Mouse (Mus musculus) MEL (cell line): ENCODE measurements around the gene Aaed1. TPM values are rescaled to one million over a fixed set of nuclear protein-coding genes. Genes with fewer than 3 reads are reported as not detected.

Experiments
- DNase-seq: peaks from one replicate; pipeline ENCODE4 v3.0.0; 2011; ENCODE audit warnings: low read depth, low spot score
- H3K27ac ChIP-seq: 2 replicates; pipeline ENCODE4 v1.5.1; 2012; ENCODE audit warnings: low read depth, mild to moderate bottlenecking, control low read depth, low read length, moderate library complexity; ENCODE audit not compliant: control insufficient read depth
- H3K27me3 ChIP-seq, 2 experiments: fragments of 150-350 bp in 1 of 2; sonication (generic) in 1 of 2; 2 replicates each; pipeline ENCODE4 v1.6.1; 2012; ENCODE audit warnings: low read length in 2 of 2, mild to moderate bottlenecking in 2 of 2, improper control_type of control experiment in 1 of 2, moderate library complexity in 1 of 2; ENCODE audit not compliant: insufficient read depth in 2 of 2, control insufficient read depth in 1 of 2
- H3K36me3 ChIP-seq, 2 experiments: 2 replicates each; pipeline ENCODE4 v1.6.1; 2012 to 2014; ENCODE audit warnings: low read length in 2 of 2, improper control_type of control experiment in 1 of 2, inconsistent platforms in 1 of 2, mild to moderate bottlenecking in 1 of 2; ENCODE audit not compliant: insufficient read depth in 2 of 2, control insufficient read depth in 1 of 2
- H3K4me1 ChIP-seq, 2 experiments: fragments of 150-350 bp in 1 of 2; sonication (generic) in 1 of 2; 2 replicates each; pipeline ENCODE4 v1.6.1; 2012; ENCODE audit warnings: low read length in 2 of 2, improper control_type of control experiment in 1 of 2, mild to moderate bottlenecking in 1 of 2; ENCODE audit not compliant: insufficient read depth in 2 of 2, control insufficient read depth in 1 of 2
- H3K4me3 ChIP-seq, 2 experiments: fragments of 150-350 bp in 1 of 2; sonication (generic) in 1 of 2; 2 replicates each; pipeline ENCODE4 v1.5.1; 2012; ENCODE audit warnings: low read depth in 2 of 2, low read length in 2 of 2, mild to moderate bottlenecking in 2 of 2, moderate library complexity in 2 of 2, control low read depth in 1 of 2, improper control_type of control experiment in 1 of 2; ENCODE audit not compliant: control insufficient read depth in 1 of 2, insufficient read depth in 1 of 2
- H3K79me2 ChIP-seq: 2 replicates; pipeline ENCODE4 v1.6.1; 2012; ENCODE audit warnings: mild to moderate bottlenecking, low read length, moderate library complexity; ENCODE audit not compliant: control insufficient read depth, poor library complexity, insufficient read depth
- H3K9ac ChIP-seq: 2 replicates; pipeline ENCODE4 v1.6.1; 2012; ENCODE audit warnings: low read depth, mild to moderate bottlenecking, control low read depth, low read length, moderate library complexity; ENCODE audit not compliant: control insufficient read depth, poor library complexity, severe bottlenecking
- H3K9me3 ChIP-seq: fragments of 150-350 bp; sonication (generic); replicated peaks from 2 replicates; pipeline ENCODE4 v1.6.1; 2012; ENCODE audit warnings: mild to moderate bottlenecking, low read length, improper control_type of control experiment, moderate library complexity; ENCODE audit not compliant: insufficient read depth
- BHLHE40 ChIP-seq: IDR thresholded peaks from 2 replicates; pipeline ENCODE4 v1.6.1; 2012; ENCODE audit warnings: low read depth, mild to moderate bottlenecking, inconsistent platforms, low read length, improper control_type of control experiment, borderline replicate concordance
- CHD1 ChIP-seq: IDR thresholded peaks from 2 replicates; pipeline ENCODE4 v1.6.1; 2012; ENCODE audit warnings: low read depth, mild to moderate bottlenecking, inconsistent platforms, low read length, improper control_type of control experiment
- CHD2 ChIP-seq: IDR thresholded peaks from 2 replicates; pipeline ENCODE4 v1.6.1; 2011; ENCODE audit warnings: low read length, improper control_type of control experiment
- E2F4 ChIP-seq: IDR thresholded peaks from 2 replicates; pipeline ENCODE4 v1.6.1; 2011; ENCODE audit warnings: low read depth, low read length, improper control_type of control experiment, borderline replicate concordance
- ELF1 ChIP-seq: IDR thresholded peaks from 2 replicates; pipeline ENCODE4 v1.6.1; 2014; ENCODE audit warnings: low read depth, mild to moderate bottlenecking, inconsistent platforms, low read length, improper control_type of control experiment, moderate library complexity
- ETS1 ChIP-seq: IDR thresholded peaks from 2 replicates; pipeline ENCODE4 v1.6.1; 2012; ENCODE audit warnings: low read depth, mild to moderate bottlenecking, inconsistent platforms, low read length, improper control_type of control experiment, moderate library complexity
- JUND ChIP-seq: IDR thresholded peaks from 2 replicates; pipeline ENCODE4 v1.6.1; 2011; ENCODE audit warnings: low read depth, mild to moderate bottlenecking, improper control_type of control experiment, low read length
- KAT2A ChIP-seq: conservative IDR thresholded peaks from 2 replicates; pipeline ENCODE4 v1.6.1; 2012; ENCODE audit warnings: low read depth, low read length, improper control_type of control experiment, inconsistent platforms
- MAZ ChIP-seq: IDR thresholded peaks from 2 replicates; pipeline ENCODE4 v1.6.1; 2012; ENCODE audit warnings: low read depth, mild to moderate bottlenecking, inconsistent platforms, low read length, improper control_type of control experiment
- MXI1 ChIP-seq: IDR thresholded peaks from 2 replicates; pipeline ENCODE4 v1.6.1; 2011; ENCODE audit warnings: mild to moderate bottlenecking, low read depth, low read length, improper control_type of control experiment
- MYB ChIP-seq: IDR thresholded peaks from 2 replicates; pipeline ENCODE4 v1.6.1; 2011; ENCODE audit warnings: mild to moderate bottlenecking, low read depth, low read length, improper control_type of control experiment
- NRF1 ChIP-seq: IDR thresholded peaks from 2 replicates; pipeline ENCODE4 v1.6.1; 2014; ENCODE audit warnings: low read depth, mild to moderate bottlenecking, inconsistent platforms, low read length, improper control_type of control experiment, moderate library complexity; ENCODE audit not compliant: poor library complexity, insufficient read depth, severe bottlenecking
- POLR2A ChIP-seq, 2 experiments: IDR thresholded peaks; 2 replicates each; pipeline ENCODE4 v1.6.1; 2011 to 2012; ENCODE audit warnings: low read length in 2 of 2, mild to moderate bottlenecking in 2 of 2, control low read depth in 1 of 2, improper control_type of control experiment in 1 of 2, low read depth in 1 of 2, moderate library complexity in 1 of 2; ENCODE audit not compliant: control insufficient read depth in 1 of 2, insufficient read depth in 1 of 2, poor library complexity in 1 of 2
- POLR2AphosphoS5 ChIP-seq: IDR thresholded peaks from 2 replicates; pipeline ENCODE4 v1.6.1; 2012; ENCODE audit warnings: low read depth, borderline replicate concordance, mild to moderate bottlenecking, inconsistent platforms, low read length, moderate library complexity, mixed read lengths
- RCOR1 ChIP-seq: IDR thresholded peaks from 2 replicates; pipeline ENCODE4 v1.6.1; 2012; ENCODE audit warnings: low read depth, mild to moderate bottlenecking, inconsistent platforms, low read length, improper control_type of control experiment
- TCF12 ChIP-seq: IDR thresholded peaks from 2 replicates; pipeline ENCODE4 v1.6.1; 2014; ENCODE audit warnings: low read depth, mild to moderate bottlenecking, inconsistent platforms, low read length, improper control_type of control experiment, moderate library complexity
- UBTF ChIP-seq: IDR thresholded peaks from 2 replicates; pipeline ENCODE4 v1.6.1; 2012; ENCODE audit warnings: low read depth, mild to moderate bottlenecking, inconsistent platforms, low read length, improper control_type of control experiment, moderate library complexity, borderline replicate concordance; ENCODE audit not compliant: insufficient read depth
- USF1 ChIP-seq: IDR thresholded peaks from 2 replicates; pipeline ENCODE4 v1.6.1; 2014; ENCODE audit warnings: low read depth, mild to moderate bottlenecking, inconsistent platforms, low read length, improper control_type of control experiment, moderate library complexity
- USF2 ChIP-seq, 2 experiments: IDR thresholded peaks; 2 replicates each; pipeline ENCODE4 v1.6.1; 2011 to 2012; ENCODE audit warnings: improper control_type of control experiment in 2 of 2, low read length in 2 of 2, borderline replicate concordance in 1 of 2, inconsistent platforms in 1 of 2, low read depth in 1 of 2, mild to moderate bottlenecking in 1 of 2; ENCODE audit not compliant: insufficient read depth in 1 of 2
- ZC3H11A ChIP-seq: IDR thresholded peaks from 2 replicates; pipeline ENCODE4 v1.6.1; 2012; ENCODE audit warnings: low read depth, mild to moderate bottlenecking, inconsistent platforms, low read length, improper control_type of control experiment
- ZMIZ1 ChIP-seq: IDR thresholded peaks from 2 replicates; pipeline ENCODE4 v1.6.1; 2012; ENCODE audit warnings: low read depth, mild to moderate bottlenecking, inconsistent platforms, low read length, improper control_type of control experiment, moderate library complexity
- ZNF384 ChIP-seq: IDR thresholded peaks from 2 replicates; pipeline ENCODE4 v1.6.1; 2012; ENCODE audit warnings: low read depth, mild to moderate bottlenecking, inconsistent platforms, low read length, improper control_type of control experiment
- polyA plus RNA-seq, 2 experiments: library from polyadenylated mRNA; stranded (reverse) in 1 of 2; unstranded in 1 of 2; fragments of >175 nt in 1 of 2; fragments of >200 nt in 1 of 2; gene quantifications; 2 replicates each; pipeline versions ENCODE4 v1.2.1 to v1.2.4; 2012; ENCODE audit warnings: low replicate concordance in 2 of 2, low read depth in 1 of 2; ENCODE audit not compliant: insufficient read length in 2 of 2, insufficient read depth in 1 of 2, missing spikeins in 1 of 2
- total RNA-seq: library from RNA; depleted of rRNA; stranded (reverse); fragments of 300-350 nt; gene quantifications from 2 replicates; pipeline ENCODE4 v1.2.3, GENCODE M21; 2012

Aaed1 gene
- total and polyA plus RNA-seq, 3 experiments = 4.2 to 190 (median 13.5) TPM

DNA sequence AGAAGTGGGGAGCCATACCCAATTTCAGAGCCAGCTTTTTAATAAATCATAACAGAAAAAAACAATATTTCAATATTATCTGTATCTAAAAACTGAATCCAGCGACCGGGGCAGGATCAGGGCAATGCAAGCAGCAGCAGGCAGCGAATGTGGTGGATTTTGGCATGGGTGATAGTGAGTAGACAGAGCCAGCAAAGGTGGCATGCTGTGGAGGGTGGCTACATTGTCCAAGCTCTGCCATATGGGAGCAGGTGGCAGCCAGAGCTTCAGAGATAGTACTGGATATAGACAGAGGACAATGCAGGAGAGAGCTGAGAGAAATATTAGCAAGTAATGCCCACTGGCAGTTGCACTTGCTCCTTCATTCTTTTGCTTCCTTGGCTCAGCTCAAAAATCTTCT lies 47.2 kb upstream of the Aaed1 start:
- Histone ChIP-seq H3K4me1 (0 out of 4 replicates have a peak, but pooled peaks cover 0 to 3% of the 10 kb centered on the region in 2 experiments), H3K9ac (no peak overlapping the region), H3K36me3 (peaks cover under 1 to 2% of the 10 kb centered on the region in 2 experiments; a peak in 2 of 4 replicates), H3K79me2 (no peaks in the 10 kb centered on the region), H3K27ac (no peak overlapping the region), H3K9me3 (no peaks in the 10 kb centered on the region), H3K4me3 (no peak overlapping the region), H3K27me3 (no peaks in the 10 kb centered on the region; a peak in 2 of 4 replicates)
- no peak for DNase-seq
- TF ChIP-seq UBTF (no peak), USF1 (no peak), ZC3H11A (no peak), NRF1 (no peak), BHLHE40 (no peak), ETS1 (no peak), ZNF384 (no peak), MXI1 (no peak), TCF12 (no peak), MYB (no peak), ZMIZ1 (no peak), ELF1 (no peak), MAZ (no peak), CHD1 (no peak), E2F4 (no peak), CHD2 (no peak), POLR2A (IDR thresholded peaks at IDR 0.05; ENCODE audit: control insufficient read depth in 1 of 2, insufficient read depth in 1 of 2, low read depth in 1 of 2, low read length in 2 of 2, poor library complexity in 1 of 2) (no peak), RCOR1 (no peak), KAT2A (no peak)

DNA sequence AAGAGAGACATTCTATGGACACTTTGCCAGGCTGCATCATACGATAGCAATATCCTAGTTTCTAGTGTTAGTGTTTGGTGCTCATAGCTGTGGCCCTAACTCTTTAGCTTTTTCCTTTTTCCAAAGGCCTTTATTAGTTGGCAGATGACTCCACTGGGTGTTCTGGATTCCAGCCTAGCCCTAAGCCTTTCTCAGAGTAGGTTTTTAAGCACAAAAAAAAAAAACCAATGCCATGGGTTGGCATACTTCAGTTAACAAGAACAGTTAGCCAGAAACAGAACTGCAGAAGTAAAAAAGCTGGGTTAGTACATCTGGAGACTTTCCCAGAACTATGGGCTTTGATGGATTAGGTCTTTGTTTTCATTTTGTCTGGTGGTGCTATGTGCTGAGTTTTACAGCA lies 46.0 kb upstream of the Aaed1 start:
- Histone ChIP-seq H3K9ac (no peak overlapping the region), H3K79me2 (no peaks in the 10 kb centered on the region), H3K27ac (no peak overlapping the region), H3K27me3 (no peaks in the 10 kb centered on the region; a peak in 2 of 4 replicates), H3K9me3 (no peaks in the 10 kb centered on the region), H3K4me3 (no peak overlapping the region), H3K36me3 (no peaks in the 10 kb centered on the region), H3K4me1 (0 out of 4 replicates have a peak, but pooled peaks cover 0 to 3% of the 10 kb centered on the region in 2 experiments)
- no peak for TF ChIP-seq MYB
- no peak for TF ChIP-seq USF1
- no peak for TF ChIP-seq JUND
- no peak for TF ChIP-seq CHD1
- TF ChIP-seq ELF1 = no peak
- no peak for TF ChIP-seq POLR2AphosphoS5
- TF ChIP-seq POLR2A (IDR thresholded peaks at IDR 0.05; ENCODE audit: control insufficient read depth in 1 of 2, insufficient read depth in 1 of 2, low read depth in 1 of 2, low read length in 2 of 2, poor library complexity in 1 of 2) = no peak
- TF ChIP-seq USF2 (IDR thresholded peaks at IDR 0.05; ENCODE audit: borderline replicate concordance in 1 of 2, insufficient read depth in 1 of 2, low read depth in 1 of 2, low read length in 2 of 2) = no peak
- TF ChIP-seq ZMIZ1 = no peak
- no peak for TF ChIP-seq E2F4
- no peak for TF ChIP-seq ZNF384
- no peak for DNase-seq
